Mouse (Mus musculus) liver, embryonic 11.5 days (tissue): Measurements from ENCODE around the gene Gp1bb. TPM values are rescaled to one million over a fixed set of nuclear protein-coding genes. Genes with fewer than 3 reads are reported as not detected.

ENCODE experiments used
- ATAC-seq: fragments of 200-750 bp; cut with Nextera tagmentation; replicated peaks from 2 replicates; pipeline ENCODE4 v1.8.0; 2017; ENCODE audit warnings: moderate number of reproducible peaks, mild to moderate bottlenecking, moderate TSS enrichment, moderate library complexity; ENCODE audit not compliant: low FRiP score
- DNase-seq: peaks from one replicate; pipeline ENCODE4 v3.0.0-alpha.2; 2017; ENCODE audit warnings: low spot score
- H3K27ac ChIP-seq: fragments of 300-500 bp; sonication (generic); 2 replicates; pipeline ENCODE4 v1.5.1; 2014; ENCODE audit warnings: mild to moderate bottlenecking, low read depth, low read length, control low read depth
- H3K27me3 ChIP-seq: fragments of 300-500 bp; sonication (generic); replicated peaks from 2 replicates; pipeline ENCODE4 v1.6.1; 2014; ENCODE audit warnings: low read length, mixed read lengths; ENCODE audit not compliant: control insufficient read depth, insufficient read depth
- H3K36me3 ChIP-seq: fragments of 300-500 bp; sonication (generic); 2 replicates; pipeline ENCODE4 v1.6.1; 2014; ENCODE audit warnings: mild to moderate bottlenecking, low read length, moderate library complexity, mixed read lengths; ENCODE audit not compliant: control insufficient read depth, insufficient read depth
- H3K4me1 ChIP-seq: fragments of 300-500 bp; sonication (generic); replicated peaks from 2 replicates; pipeline ENCODE4 v1.6.1; 2014; ENCODE audit warnings: low read length, mixed read lengths; ENCODE audit not compliant: control insufficient read depth, insufficient read depth
- H3K4me2 ChIP-seq: fragments of 300-500 bp; sonication (generic); 2 replicates; pipeline ENCODE4 v1.6.1; 2014; ENCODE audit warnings: mild to moderate bottlenecking, control low read depth, moderate library complexity
- H3K4me3 ChIP-seq: fragments of 300-500 bp; sonication (generic); 2 replicates; pipeline ENCODE4 v1.5.1; 2014; ENCODE audit warnings: low read depth, low read length, control low read depth
- H3K9ac ChIP-seq: fragments of 300-500 bp; sonication (generic); 2 replicates; pipeline ENCODE4 v1.6.1; 2014; ENCODE audit warnings: low read depth, low read length, control low read depth
- H3K9me3 ChIP-seq: fragments of 300-500 bp; sonication (generic); 2 replicates; pipeline ENCODE4 v1.6.1; 2016; ENCODE audit warnings: low read length, inconsistent platforms, mixed read lengths; ENCODE audit not compliant: control insufficient read depth
- WGBS: fragments of 180-500 bp; shearing (Covaris S2); extraction: QIAGEN DNeasy Blood & Tissue Kit; methylation state at CpG from one replicate; pipeline ENCODE4 v1.1.7; 2014; 5-methylcytosine and 5-hydroxymethylcytosine counted together
- polyA plus RNA-seq: library from polyadenylated mRNA; unstranded; fragments of >200 nt; fragmentation: Nextera tagmentation; extraction: Ambion mirVana; gene quantifications from 2 replicates; pipeline ENCODE4 v1.2.1, GENCODE M21; 2014

Gp1bb gene
- polyA plus RNA-seq, 1 experiment from 2014 or later: 42.4 TPM

GRCm38 (mm10) chr16:18643406-18643998 is 21.3 kb upstream of the Gp1bb start:
- Histone ChIP-seq H3K9ac (no peak overlapping the region), H3K9me3 (no peaks in the 10 kb centered on the region), H3K4me2 (no peak overlapping the region), H3K27ac (no peak overlapping the region), H3K4me1 (no peaks in the 10 kb centered on the region), H3K27me3 (peaks cover 2% of the 10 kb centered on the region; the same call in 1 of the 2 replicates), H3K4me3 (no peak overlapping the region), H3K36me3 (no peaks in the 10 kb centered on the region)
- WGBS: 68% methylated on average over 11 of the region's 11 CpGs
- DNase-seq: no peak
- no peak for ATAC-seq

GRCm38 (mm10) chr16:18642897-18643296 is 20.7 kb upstream of the Gp1bb start:
- 72% methylated on average over 4 of the region's 4 CpGs for WGBS
- Histone ChIP-seq H3K4me3 (no peak overlapping the region), H3K27me3 (peaks cover 3% of the 10 kb centered on the region; the same call in 1 of the 2 replicates), H3K9me3 (no peaks in the 10 kb centered on the region), H3K36me3 (no peaks in the 10 kb centered on the region), H3K27ac (no peak overlapping the region), H3K4me2 (no peak overlapping the region), H3K4me1 (no peaks in the 10 kb centered on the region), H3K9ac (no peak overlapping the region)
- DNase-seq (no peak), ATAC-seq (no peak)

- Histone ChIP-seq H3K27me3 (peaks cover 3% of the 10 kb centered on the region; the same call in 1 of the 2 replicates), H3K4me1 (no peaks in the 10 kb centered on the region), H3K36me3 (no peaks in the 10 kb centered on the region), H3K9me3 (no peaks in the 10 kb centered on the region), H3K27ac (no peak overlapping the region), H3K4me3 (no peak overlapping the region), H3K4me2 (no peak overlapping the region), H3K9ac (no peak overlapping the region)
- 39% methylated on average over 7 of the region's 7 CpGs for WGBS
- ATAC-seq: no peak
- DNase-seq: no peak
Measured at GRCm38 (mm10) chr16:18642291-18642690, 20.1 kb upstream of the Gp1bb start.

GRCm38 (mm10) chr16:18639382-18639929 is 17.3 kb upstream of the Gp1bb start:
- no peak for ATAC-seq
- WGBS: 68% methylated on average over 1 of the region's 1 CpGs
- H3K36me3 ChIP-seq: no peaks in the 10 kb centered on the region

GRCm38 (mm10) chr16:18638396-18638795 is 16.2 kb upstream of the Gp1bb start:
- WGBS: 55% methylated on average over 2 of the region's 2 CpGs
- no peak overlapping the region for H3K4me3 ChIP-seq
- no peak overlapping the region for H3K27ac ChIP-seq
- no peak overlapping the region for H3K4me2 ChIP-seq
- no peak for ATAC-seq
- H3K9me3 ChIP-seq: no peaks in the 10 kb centered on the region
- peaks cover 3% of the 10 kb centered on the region; the same call in 1 of the 2 replicates for H3K27me3 ChIP-seq
- no peak for DNase-seq
- no peaks in the 10 kb centered on the region for H3K4me1 ChIP-seq
- no peak overlapping the region for H3K9ac ChIP-seq
- H3K36me3 ChIP-seq: no peaks in the 10 kb centered on the region

More at GRCm38 (mm10) chr16:18639382-18639929, 17.3 kb upstream of the Gp1bb start:
- Histone ChIP-seq H3K27ac (no peak overlapping the region), H3K9me3 (no peaks in the 10 kb centered on the region), H3K4me1 (no peaks in the 10 kb centered on the region), H3K9ac (no peak overlapping the region), H3K4me3 (no peak overlapping the region), H3K4me2 (no peak overlapping the region), H3K27me3 (peaks cover 3% of the 10 kb centered on the region; the same call in 1 of the 2 replicates)
- DNase-seq: no peak

- Histone ChIP-seq H3K9me3 (no peaks in the 10 kb centered on the region), H3K4me3 (no peak overlapping the region), H3K4me2 (no peak overlapping the region), H3K4me1 (0 out of 2 replicates have a peak, but pooled peaks cover 2% of the 10 kb centered on the region), H3K27ac (no peak overlapping the region), H3K36me3 (no peaks in the 10 kb centered on the region), H3K9ac (no peak overlapping the region), H3K27me3 (peaks cover 9% of the 10 kb centered on the region; the same call in 1 of the 2 replicates)
- DNase-seq (no peak), ATAC-seq (no peak)
- WGBS: 57% methylated on average over 3 of the region's 3 CpGs
Measured at GRCm38 (mm10) chr16:18636804-18637203, 14.6 kb upstream of the Gp1bb start.

GRCm38 (mm10) chr16:18636401-18636800 is 14.2 kb upstream of the Gp1bb start:
- H3K27me3 ChIP-seq: peaks cover 13% of the 10 kb centered on the region
- 79% methylated on average over 5 of the region's 5 CpGs for WGBS

GRCm38 (mm10) chr16:18633333-18633732 is 11.1 kb upstream of the Gp1bb start:
- H3K36me3 ChIP-seq: no peaks in the 10 kb centered on the region
- no peak overlapping the region for H3K27ac ChIP-seq
- 0 out of 2 replicates have a peak, but pooled peaks cover 2% of the 10 kb centered on the region for H3K4me1 ChIP-seq
- H3K4me2 ChIP-seq: no peak overlapping the region
- WGBS: 52% methylated on average over 1 of the region's 1 CpGs
- peaks cover 40% of the 10 kb centered on the region for H3K27me3 ChIP-seq
- ATAC-seq (no peak), DNase-seq (no peak)
- no peak overlapping the region for H3K4me3 ChIP-seq
- H3K9ac ChIP-seq: no peak overlapping the region
- H3K9me3 ChIP-seq: no peaks in the 10 kb centered on the region

More at GRCm38 (mm10) chr16:18636401-18636800, 14.2 kb upstream of the Gp1bb start:
- no peak overlapping the region for H3K4me3 ChIP-seq
- ATAC-seq (no peak), DNase-seq (no peak)
- H3K9me3 ChIP-seq: no peaks in the 10 kb centered on the region
- no peak overlapping the region for H3K4me2 ChIP-seq
- H3K9ac ChIP-seq: no peak overlapping the region
- 0 out of 2 replicates have a peak, but pooled peaks cover 2% of the 10 kb centered on the region for H3K4me1 ChIP-seq
- no peaks in the 10 kb centered on the region for H3K36me3 ChIP-seq
- no peak overlapping the region for H3K27ac ChIP-seq

GRCm38 (mm10) chr16:18632816-18633215 is 10.6 kb upstream of the Gp1bb start:
- no peak overlapping the region for H3K4me2 ChIP-seq
- H3K27me3 ChIP-seq: peaks cover 45% of the 10 kb centered on the region
- no peak for ATAC-seq
- WGBS: 49% methylated on average over 2 of the region's 2 CpGs
- no peak overlapping the region for H3K27ac ChIP-seq
- H3K36me3 ChIP-seq: no peaks in the 10 kb centered on the region
- no peaks in the 10 kb centered on the region for H3K9me3 ChIP-seq
- no peak overlapping the region for H3K4me3 ChIP-seq
- no peak for DNase-seq
- H3K4me1 ChIP-seq: 0 out of 2 replicates have a peak, but pooled peaks cover 2% of the 10 kb centered on the region
- H3K9ac ChIP-seq: no peak overlapping the region
